Mouse (Mus musculus): ENCODE results near the gene Tcf12.

- TF ChIP-seq RCOR1 (conservative IDR thresholded peaks at IDR 0.05; ENCODE audit: low read depth, low read length) (no peak), CTCF (conservative IDR thresholded peaks at IDR 0.05 in 1 of 2, IDR thresholded peaks at IDR 0.05 in 1 of 2; ENCODE audit: low read depth in 2 of 2, low read length in 2 of 2) (no peak), KAT2A (IDR thresholded peaks at IDR 0.05; ENCODE audit: insufficient replicate concordance, low read length) (no peak), POLR2A (IDR thresholded peaks at IDR 0.05; ENCODE audit: low read depth, low read length) (no peak), CHD1 (IDR thresholded peaks at IDR 0.05; ENCODE audit: low read depth, low read length) (no peak), E2F4 (IDR thresholded peaks at IDR 0.05; ENCODE audit: insufficient replicate concordance, low read depth, low read length) (no peak), MAZ (IDR thresholded peaks at IDR 0.05; ENCODE audit: low read depth, low read length) (no peak), MAX (IDR thresholded peaks at IDR 0.05; ENCODE audit: low read length) (no peak)
These were observed 128.8 kb downstream of the Tcf12 start for GRCm38 (mm10) chr9:71982826-71983225.

All from CH12.LX (cell line).